15 mouse cellular contexts compared by ENCODE assay signal in genomic region chr4:55619891-55620290, GRCm38 (mm10).
"Had no signal": no experiment of that assay in that cellular context is flagged by ENCODE, and none has a peak within 500 bp of the region (broad histone marks: within the 10 kb centered on the region; RNA-seq: fewer than 3 reads in every experiment).

No protein-coding gene starts in this region.

- H3K4me1 ChIP-seq: limb, embryonic 12.5 days; midbrain, embryonic 12.5 days; midbrain, embryonic 15.5 days; neural tube, embryonic 12.5 days; neural tube, embryonic 15.5 days had no signal

- H3K4me3 ChIP-seq: limb, embryonic 12.5 days; limb, embryonic 15.5 days; midbrain, embryonic 12.5 days; midbrain, embryonic 15.5 days; neural tube, embryonic 12.5 days; neural tube, embryonic 15.5 days had no signal

- DNase-seq: kidney, adult 9 months; kidney, postnatal 14 days; kidney, postnatal 4 days; left cerebral cortex, postnatal 4 days; liver, postnatal 0 days; right cerebral cortex, adult 18-20 months; right cerebral cortex, postnatal 14 days; right cerebral cortex, postnatal 4 days; thymus, postnatal 25 days had no signal
